Mouse (Mus musculus) liver, adult 2 months (tissue): ENCODE measurements around the gene Tubd1.

Source experiments
- CTCF ChIP-seq: fragments of 200-500 bp; IDR thresholded peaks from 2 replicates; pipeline ENCODE4 v1.5.1; 2011; ENCODE audit warnings: low read depth, low read length, control low read depth
- POLR2A ChIP-seq: fragments of 200-500 bp; IDR thresholded peaks from 2 replicates; pipeline ENCODE4 v1.6.1; 2011; ENCODE audit warnings: low read length, control low read depth; ENCODE audit not compliant: insufficient read depth; ENCODE audit errors: extremely low read depth

- TF ChIP-seq CTCF (no peak), POLR2A (no peak)
Observed at GRCm38 (mm10) chr11:86598572-86598971, 53.8 kb downstream of the Tubd1 start.
